Mouse (Mus musculus) kidney, postnatal 4 days (tissue): ENCODE measurements at regions not wholly inside any gene's neighbourhood (a gene's known extent, or its start where the extent isn't known, plus 50 kb on each side); places are given as distances from the start of the nearest gene placed in this dataset.
A peak's percentile ranks its signal among the peaks of the same experiment; 100 is the strongest.
"Not testable (repeated sequence)": the region's sequence is repeated elsewhere in the genome, so short reads cannot be mapped to it uniquely, and the experiment has no call there.

Experiments used
- DNase-seq, 2 experiments: peaks; one replicate each; pipeline ENCODE4 v3.0.0; 2021; ENCODE audit warnings: mixed read lengths in 2 of 2

- DNase-seq: peak in 1 of 2 experiments; percentile 3
These were observed 86.6 kb upstream of the Vmn1r2 start for GRCm38 (mm10) chr4:3080385-3081125.

- peak in 1 of 2 experiments; percentile 1 for DNase-seq
These were observed 85.8 kb upstream of the Vmn1r2 start for GRCm38 (mm10) chr4:3081148-3081952.

- DNase-seq: peak in 1 of 2 experiments; percentile 1
These were observed 84.9 kb upstream of the Vmn1r2 start for GRCm38 (mm10) chr4:3081953-3082950.

DNA sequence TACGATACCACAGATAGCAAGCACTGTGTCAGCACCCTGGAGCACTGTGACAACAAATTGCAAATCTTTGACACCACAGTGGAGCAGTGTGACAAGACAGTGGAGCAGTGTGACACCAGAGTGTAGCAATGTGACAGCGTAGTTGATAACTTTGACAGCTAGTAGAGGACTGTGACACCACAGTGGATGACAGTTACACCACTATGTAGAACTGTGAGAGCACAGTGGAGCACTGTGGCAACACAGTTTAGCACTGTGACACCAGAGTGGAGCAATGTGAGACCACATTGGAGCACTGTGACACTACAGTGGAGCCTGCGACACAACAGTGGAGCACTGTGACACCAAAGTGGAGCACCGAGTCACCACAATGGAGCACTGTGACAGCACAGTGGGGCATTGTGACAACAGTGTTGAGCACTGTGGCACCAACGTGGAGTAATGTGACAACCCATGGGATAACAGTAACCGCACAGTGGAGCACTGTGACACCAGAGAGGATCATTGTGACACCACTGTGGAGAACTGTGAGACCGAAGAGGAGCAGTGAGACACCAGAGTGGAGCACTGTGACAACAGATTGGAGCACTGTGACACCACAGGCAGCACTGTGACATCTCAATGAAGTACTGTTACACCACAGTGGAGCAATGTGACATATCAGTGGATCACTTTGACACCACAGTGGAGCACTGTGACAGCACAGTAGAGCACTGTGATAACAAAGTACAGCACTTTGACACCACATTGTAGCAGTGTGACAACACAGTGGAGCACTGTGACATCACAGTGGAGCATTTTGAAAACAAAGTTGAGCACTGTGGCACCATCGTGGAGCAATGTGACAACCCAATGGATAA is 83.7 kb upstream of the Vmn1r2 start:
- peak in 1 of 2 experiments; percentile 10 for DNase-seq

DNA sequence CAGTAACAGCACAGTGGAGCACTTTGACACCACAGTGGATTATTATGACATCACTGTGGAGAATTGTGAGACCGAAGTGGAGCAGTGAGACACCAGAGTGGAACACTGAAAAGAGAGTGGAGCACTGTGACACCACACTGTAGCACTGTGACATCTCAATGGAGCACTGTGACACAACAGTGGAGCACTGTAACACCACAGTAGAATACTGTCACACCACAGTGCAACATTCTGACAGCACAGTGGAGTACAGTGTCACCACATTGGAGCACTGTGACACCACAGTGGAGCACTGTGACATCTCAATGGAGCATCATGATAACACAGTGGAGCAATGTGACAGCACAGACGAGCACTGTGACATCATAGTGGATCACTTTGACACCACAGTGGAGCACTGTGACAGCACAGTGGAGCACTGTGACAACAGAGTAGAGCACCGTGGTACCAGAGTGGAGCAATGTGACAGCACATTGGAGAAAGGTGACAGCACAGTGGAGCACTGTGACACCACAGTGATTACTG is 83.0 kb upstream of the Vmn1r2 start:
- DNase-seq: peak in 1 of 2 experiments; percentile 1

GRCm38 (mm10) chr4:3085456-3086448 is 81.4 kb upstream of the Vmn1r2 start:
- peak in 1 of 2 experiments; percentile 1 for DNase-seq

DNA sequence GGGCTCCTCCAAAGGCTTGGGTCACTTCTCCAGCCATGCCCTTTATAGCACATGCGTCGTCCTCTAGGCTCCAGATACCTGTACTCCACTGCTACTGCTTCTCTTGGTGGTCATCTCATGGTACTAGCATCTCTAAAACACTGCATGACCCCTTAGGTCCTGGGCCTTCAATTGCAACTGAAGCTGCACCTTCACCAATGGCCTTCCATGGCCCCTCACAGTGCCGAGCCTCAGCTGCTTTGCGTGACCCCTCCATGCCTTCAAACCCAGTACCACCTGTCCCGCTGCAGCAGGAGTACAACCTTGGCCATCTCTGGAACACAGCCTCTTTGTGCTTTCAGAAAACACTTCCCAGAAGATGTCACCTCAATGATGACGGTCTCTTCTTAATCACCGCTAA is 79.5 kb upstream of the Vmn1r2 start:
- not testable (repeated sequence) for DNase-seq

DNA sequence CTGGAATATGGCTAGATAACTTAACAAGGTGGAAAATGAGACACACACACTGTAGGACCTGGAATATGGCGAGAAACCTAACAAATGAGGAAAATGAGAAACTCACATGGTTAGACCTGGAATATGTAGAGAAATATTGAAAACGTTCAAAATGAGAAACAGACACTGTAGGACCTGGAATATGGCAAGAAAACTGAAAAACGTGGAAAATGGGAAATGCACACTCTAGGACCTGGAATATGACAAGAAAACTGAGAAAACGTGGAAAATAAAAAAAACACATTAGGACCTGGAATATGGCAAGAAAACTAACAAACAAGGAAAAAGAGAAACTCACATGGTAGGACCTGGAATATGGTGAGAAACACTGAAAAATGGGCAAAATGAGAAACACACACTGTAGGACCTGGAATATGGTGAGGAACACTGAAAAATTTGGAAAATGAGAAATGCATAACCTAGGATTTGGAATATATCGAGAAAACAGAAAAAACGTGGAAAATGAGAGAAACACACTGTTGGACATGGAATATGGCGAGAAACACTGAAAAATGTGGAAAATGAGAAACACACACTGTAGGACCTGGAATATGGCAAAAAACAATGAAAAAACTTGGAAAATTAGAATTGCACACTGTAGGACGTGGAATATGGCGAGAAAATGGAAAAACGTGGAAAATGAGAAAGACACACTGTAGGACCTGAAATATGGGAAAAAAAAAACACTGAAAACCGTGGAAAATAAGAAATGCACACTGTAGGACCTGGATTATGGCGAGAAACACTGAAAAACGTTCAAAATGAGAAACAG is 77.3 kb upstream of the Vmn1r2 start:
- peak in 1 of 2 experiments; percentile 57 for DNase-seq

- no peak for DNase-seq
These were observed 76.8 kb upstream of the Vmn1r2 start for GRCm38 (mm10) chr4:3090378-3090735.

DNA sequence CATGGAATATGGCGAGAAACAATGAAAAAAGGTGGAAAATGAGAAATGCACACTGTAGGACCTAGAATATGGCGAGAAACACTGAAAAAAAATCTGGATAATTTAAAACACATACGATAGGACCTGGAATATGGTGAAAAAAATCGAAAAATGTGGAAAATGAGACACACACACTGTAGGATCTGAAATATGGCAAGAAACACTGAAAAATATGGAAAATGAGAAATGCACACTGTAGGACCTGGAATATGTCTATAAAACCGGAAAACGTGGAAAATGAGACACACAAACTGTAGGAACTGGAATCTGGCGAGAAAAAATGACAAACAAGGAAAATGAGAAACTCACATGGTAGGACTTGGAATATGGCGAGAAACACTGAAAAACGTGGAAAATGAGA is 76.4 kb upstream of the Vmn1r2 start:
- no peak for DNase-seq
